Mouse (Mus musculus) thymus, postnatal 25 days (tissue): ENCODE results near the gene Fign.
A peak's percentile ranks its signal among the peaks of the same experiment; 100 is the strongest.

ENCODE experiments used
- DNase-seq: peaks from one replicate; pipeline ENCODE4 v3.0.0; 2022

Fign gene

DNA sequence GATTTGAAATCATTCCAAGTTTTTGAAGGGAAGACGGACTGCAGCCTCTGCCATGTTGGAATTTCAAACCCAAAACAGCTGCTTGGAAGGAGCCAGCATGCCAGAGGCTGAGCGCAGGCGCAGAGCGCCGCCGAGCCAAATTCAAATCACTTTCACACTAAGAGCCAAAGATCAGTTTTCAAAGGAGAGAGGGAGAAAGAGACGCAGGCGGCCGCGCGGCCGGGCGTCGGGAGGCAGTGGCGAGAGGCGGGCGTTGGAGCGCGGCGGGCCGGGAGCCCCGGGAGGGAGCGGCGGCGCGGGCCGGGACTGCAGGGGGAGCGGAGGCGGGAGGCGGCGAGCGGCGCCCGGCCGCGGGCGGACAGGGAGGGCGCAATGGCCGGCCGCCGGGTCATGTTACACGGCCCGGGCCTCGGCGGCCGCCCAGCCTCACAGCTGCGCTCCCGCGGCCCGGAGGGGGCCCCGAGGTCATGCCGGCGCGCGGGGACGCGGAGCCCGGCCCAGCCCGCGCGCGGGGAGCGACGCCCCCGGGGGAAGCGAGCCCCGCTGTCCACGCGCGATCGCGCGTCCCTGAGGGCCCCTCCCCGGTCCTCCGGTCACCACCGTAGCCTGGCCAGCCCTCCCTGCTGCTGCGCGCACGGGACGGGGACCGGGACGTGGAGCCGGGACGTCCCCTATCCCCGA lies at the start of gene Fign:
TSS of gene Fign (minus strand) at position 102 of the 681 bp plus-strand sequence.
- DNase-seq: peak; percentile 1

- no peak for DNase-seq
These were observed 35.8 kb upstream of the Fign start for GRCm38 (mm10) chr2:64133597-64133996.

- DNase-seq: no peak
These were observed 22.7 kb upstream of the Fign start for GRCm38 (mm10) chr2:64120495-64120894.

DNA sequence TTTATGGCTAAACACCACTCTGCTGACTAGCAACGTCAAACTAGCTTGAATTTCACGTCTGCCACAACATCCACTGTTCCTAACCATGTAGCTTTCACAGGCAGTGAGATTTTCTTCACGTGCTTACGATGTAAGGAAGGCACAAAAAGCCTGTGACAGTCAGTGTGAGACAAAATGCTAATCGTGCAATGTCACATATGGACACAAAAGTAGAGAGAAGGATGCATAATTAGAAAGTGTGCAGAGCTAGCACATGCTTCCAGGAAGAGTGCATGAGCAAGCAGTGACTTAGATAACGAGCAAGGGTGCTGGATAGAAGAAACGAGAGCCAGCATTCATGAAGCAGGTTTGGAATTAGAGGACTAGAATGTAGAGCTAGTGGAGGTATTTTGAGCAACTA lies 18.8 kb upstream of the Fign start:
- DNase-seq: no peak

- no peak for DNase-seq
These were observed 13.3 kb upstream of the Fign start for GRCm38 (mm10) chr2:64111133-64111532.

GRCm38 (mm10) chr2:64109860-64110259 lies 12.0 kb upstream of the Fign start:
- no peak for DNase-seq

DNA sequence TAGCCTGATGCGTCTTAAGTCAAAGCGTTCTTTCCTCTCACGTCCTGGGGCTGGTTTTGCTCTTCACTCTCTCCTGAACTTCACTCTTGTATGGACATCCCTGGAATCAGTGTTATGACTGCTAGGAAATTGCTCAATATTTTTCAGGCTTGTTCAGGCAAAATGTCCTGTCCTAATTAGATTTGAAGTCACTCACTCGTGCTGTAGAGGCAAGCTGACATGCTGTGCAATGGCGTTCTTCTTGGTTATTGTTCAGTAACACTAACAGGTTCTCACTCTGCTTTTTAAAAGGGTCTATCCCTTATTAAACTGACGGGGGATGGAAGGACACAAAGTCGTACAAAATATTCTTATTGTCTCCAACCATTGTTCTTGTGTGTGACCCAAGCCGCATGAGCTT lies 10.2 kb upstream of the Fign start:
- no peak for DNase-seq

GRCm38 (mm10) chr2:64098618-64099320 lies 931 bp upstream of the Fign start:
- DNase-seq: no peak

- no peak for DNase-seq
These were observed 972 bp downstream of the Fign start for GRCm38 (mm10) chr2:64096721-64097411.

GRCm38 (mm10) chr2:64096176-64096575 lies 1.7 kb downstream of the Fign start:
- DNase-seq: no peak

DNA sequence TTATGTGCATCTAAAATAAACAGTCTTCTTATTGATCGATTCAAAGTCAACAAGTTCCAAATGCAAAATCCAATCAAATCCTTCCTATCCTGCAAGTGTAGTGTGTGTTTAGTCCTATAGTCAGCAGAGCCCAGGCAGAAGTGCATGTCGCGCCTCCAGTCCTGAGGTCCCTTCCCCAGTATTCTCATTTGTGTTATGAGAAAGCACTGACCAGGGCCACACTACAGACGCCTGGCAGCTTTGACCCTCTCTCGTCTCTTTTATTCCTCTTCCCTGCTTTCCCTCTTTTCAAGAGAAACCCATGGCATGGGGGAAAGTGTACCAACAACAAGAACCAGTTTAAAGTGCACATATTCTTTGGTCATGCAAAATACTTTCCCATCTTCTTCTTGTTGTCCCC lies 2.3 kb downstream of the Fign start:
- no peak for DNase-seq

DNA sequence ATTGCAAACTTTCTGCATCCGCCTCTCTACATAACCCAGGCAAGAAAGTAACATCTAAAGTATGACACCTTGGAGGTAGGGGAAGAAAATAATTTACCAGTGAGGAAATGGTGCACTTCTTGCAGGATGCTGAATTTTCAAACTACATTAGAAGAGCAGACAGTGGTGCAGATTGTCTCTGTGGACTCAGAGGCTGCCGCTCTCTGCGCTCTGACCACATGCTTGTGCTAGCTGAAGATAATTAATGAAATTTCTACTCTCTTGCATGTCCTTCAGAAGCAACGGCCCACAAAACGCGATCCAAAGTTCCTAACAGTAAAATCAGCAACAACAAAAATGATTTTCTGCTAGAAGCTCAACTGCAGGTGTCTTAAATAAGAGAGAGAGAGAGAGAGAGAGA lies 4.8 kb downstream of the Fign start:
- no peak for DNase-seq

GRCm38 (mm10) chr2:64083853-64084427 lies 13.9 kb downstream of the Fign start:
- DNase-seq: no peak

- DNase-seq: no peak
These were observed 18.1 kb downstream of the Fign start for GRCm38 (mm10) chr2:64079765-64080164.

DNA sequence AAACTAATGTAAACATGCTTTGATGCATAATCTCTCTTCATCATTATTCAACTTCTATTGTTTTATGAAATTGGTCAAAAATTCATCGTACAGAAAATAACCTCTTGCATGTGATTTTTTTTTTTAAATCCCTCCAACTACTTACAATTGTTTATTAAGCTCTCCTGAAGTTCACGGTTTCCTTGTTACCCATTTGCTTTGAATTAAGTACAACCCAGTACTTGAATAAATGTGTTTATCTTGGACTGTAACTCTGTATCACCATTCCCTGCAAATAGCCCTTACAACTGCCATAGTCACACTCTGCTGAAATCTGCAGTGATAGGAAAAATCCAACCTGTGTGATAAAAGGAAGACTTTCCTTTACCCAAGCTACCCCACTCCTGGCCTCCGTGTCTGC lies 19.3 kb downstream of the Fign start:
- no peak for DNase-seq

GRCm38 (mm10) chr2:64077846-64078245 lies 20.0 kb downstream of the Fign start:
- DNase-seq: no peak

- DNase-seq: no peak
These were observed 22.0 kb downstream of the Fign start for GRCm38 (mm10) chr2:64075873-64076272.

DNA sequence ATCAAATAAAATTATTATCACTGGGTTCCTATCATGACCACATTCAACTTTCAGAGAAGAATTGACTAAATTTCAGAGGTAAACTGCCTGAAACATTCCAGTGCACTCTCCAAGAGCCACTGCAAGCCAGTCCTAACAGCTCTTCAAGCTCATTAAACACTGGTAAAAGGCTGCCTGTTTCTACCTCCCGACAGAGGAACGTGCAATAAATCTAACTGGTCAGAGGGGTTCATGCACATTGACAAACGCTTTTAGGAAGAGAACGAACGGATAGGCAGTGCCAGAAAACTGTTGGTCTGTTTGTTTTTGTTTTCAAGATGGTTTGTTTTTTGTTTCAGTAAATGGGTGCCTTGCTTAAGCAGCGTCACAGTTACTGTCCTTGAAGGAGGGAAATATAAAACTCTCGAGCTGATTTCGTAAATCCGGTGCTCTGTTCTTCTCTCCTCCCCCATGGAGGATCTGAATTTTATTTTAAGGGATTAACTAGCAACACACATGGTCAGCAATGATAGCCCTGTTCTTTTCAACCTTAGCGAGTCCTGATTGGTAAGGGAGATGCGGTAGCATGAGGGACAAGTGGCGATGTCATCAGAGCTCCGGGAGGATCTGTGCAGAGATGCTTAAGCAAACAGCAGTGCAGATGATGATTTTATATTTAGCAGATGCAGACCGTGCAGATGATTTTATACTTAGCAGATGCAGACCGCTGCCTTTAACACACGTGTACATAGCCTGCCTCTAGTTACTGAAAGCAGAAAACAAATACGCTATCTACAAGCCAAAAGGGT lies 23.0 kb downstream of the Fign start:
- DNase-seq: no peak

GRCm38 (mm10) chr2:64072158-64072557 lies 25.7 kb downstream of the Fign start:
- DNase-seq: no peak

DNA sequence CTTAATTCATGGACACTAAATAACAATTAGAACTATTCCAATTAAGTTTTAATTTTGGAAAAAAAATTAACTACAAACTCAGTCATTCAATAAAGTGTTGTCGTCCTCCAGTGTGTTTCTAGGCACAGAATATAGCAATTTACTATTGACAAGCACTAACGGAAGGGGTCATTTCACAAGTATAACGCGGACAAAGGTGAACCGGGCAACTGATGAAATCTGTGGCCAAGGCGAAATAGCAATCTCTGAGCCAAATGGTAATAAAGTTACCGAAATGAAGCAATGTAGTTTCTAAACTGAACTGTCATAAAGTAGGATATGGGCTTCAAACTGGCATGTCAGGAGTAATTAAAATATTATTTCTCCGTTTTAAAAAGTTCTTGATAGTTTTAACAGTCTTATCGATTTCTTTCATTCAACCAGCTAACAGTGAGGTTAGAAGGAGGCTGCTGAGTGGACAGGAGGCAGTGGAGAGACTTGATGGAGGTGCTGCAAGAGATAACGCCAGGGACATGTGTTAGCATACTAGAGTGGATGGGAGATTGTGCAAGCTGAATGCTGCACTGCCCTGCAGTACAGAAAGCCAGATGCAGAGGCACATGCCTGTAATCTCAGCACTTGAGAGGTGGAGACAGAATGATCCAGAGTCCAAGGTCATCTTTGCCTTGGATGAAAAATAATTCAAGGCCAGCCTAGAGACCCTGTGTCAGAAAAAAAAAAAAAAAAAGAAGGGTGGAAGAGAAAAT lies 27.7 kb downstream of the Fign start:
- no peak for DNase-seq

- no peak for DNase-seq
These were observed 32.3 kb downstream of the Fign start for GRCm38 (mm10) chr2:64065511-64065910.

DNA sequence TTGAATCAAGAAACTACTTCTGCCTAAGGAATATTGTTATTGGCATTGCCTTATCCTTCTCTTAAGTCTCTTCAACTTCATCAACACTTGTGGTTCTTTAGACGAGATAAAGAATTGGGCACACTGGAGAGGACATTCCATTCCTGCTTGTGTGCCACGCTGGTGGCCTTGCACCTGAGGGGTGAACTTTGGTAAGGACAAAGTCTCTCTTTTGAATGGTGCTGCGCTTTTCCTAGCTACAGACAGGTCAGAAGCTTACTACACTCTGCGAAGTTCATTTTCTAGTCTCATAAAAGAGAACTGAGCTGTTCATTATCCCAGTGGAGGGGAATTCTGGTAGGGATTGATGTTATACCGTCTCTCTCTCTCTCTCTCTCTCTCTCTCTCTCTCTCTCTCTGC lies 38.4 kb downstream of the Fign start:
- DNase-seq: no peak
